Mouse (Mus musculus) ES-Bruce4 (cell line): ENCODE measurements around the gene Bend4.

Experiments
- CTCF ChIP-seq: IDR thresholded peaks from one replicate; pipeline ENCODE4 v1.8.1; 2011; ENCODE audit warnings: low read depth, low read length
- POLR2A ChIP-seq: IDR thresholded peaks from one replicate; pipeline ENCODE4 v1.8.1; 2011; ENCODE audit warnings: low read length; ENCODE audit not compliant: insufficient read depth

- TF ChIP-seq POLR2A (no peak), CTCF (no peak)
Measured at GRCm38 (mm10) chr5:67426011-67426410, 2.1 kb downstream of the Bend4 start.
